Mouse (Mus musculus) layer of hippocampus, postnatal 36 days (tissue): Measurements from ENCODE around the gene Ttc28. TPM values are rescaled to one million over a fixed set of nuclear protein-coding genes. Genes with fewer than 3 reads are reported as not detected.

Source experiments
- DNase-seq, 2 experiments: peaks; one replicate each; pipeline ENCODE4 v3.0.0; 2022
- total RNA-seq, 2 experiments: library from RNA; stranded (reverse); gene quantifications; 2 replicates each; pipeline ENCODE4 v1.2.3; 2021

Gene Ttc28
- total RNA-seq, 2 experiments from 2014 or later, result 12.7 to 13.0 TPM

DNA sequence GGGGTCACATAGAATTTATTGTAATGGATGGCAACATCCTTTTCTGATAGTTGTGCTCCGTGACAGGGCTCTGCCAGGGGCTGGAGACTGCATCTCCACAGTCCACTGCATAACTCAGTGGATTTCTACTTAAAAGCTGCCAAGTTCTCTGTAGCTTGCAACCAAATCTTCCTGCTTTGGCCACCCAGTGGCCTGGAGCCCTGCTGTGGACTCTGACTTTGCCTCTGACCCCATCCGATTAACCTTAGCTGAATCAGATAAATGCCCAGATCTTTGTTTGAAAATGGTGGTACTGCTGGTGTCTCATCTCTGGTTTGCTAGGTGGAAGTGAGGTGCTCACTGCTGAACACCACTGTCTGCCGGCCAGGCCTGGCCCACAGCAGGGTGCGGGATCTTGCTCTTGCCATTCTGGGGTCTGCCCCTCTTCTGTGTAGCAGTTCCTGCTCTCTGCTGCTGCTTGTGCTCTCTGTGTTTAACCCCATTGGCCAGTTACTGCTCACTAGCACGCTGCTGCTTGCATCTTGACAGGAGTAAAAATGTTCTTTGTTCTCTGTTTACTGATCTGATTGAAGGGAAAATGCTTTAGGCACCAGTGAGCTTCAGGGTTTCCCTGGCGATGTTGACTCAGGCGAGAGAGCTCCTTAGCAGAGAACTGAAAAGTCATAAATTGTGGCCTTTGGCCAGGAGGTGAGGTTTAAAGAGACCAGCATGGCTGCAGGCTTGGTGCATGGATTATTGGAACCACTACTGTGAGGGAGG, 219.1 kb downstream of the Ttc28 start:
- DNase-seq, result no peak

DNA sequence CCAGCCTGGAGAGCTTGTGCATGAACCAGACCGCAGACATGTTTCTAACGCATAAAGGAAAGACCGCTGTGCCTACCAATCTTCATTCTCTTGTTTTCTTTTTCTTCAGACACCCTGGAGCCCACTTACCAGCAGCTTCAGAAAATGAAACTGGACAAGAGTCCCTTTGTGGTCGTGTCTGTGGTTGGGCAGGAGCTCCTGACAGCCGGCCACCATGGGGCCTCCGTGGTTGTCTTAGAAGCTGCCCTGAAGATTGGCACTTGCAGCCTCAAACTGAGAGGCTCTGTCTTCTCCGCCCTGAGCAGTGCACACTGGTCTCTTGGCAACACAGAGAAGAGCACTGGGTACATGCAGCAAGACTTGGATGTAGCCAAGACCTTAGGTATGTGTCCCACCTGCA, 221.0 kb downstream of the Ttc28 start:
- no peak for DNase-seq

DNA sequence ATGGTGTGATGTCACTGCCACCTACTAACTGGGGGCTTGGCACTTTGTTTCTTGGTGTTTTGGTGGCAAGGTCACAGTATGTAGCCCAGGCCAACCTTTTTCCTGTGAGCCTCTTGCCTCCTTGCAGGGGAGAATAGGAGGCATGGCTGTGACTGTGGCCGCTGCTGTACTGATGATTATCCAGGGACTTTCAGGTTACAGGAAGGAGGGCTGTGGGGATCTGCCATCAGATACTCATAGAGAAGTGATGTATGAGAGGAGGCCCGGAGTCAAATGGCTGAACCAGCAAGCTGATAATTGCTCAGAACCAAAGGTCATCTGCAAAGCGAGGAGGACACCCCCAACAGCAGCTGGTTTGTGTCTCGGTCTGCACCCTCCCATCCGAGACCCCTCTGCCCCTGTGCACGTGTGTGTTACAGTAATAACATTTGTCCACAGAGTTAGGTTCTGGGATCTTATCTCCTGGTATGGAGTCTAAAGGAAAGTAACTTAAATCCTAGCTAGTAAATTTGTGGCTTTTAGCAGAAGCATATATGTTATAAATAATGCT, 221.9 kb downstream of the Ttc28 start:
- DNase-seq, result no peak

DNA sequence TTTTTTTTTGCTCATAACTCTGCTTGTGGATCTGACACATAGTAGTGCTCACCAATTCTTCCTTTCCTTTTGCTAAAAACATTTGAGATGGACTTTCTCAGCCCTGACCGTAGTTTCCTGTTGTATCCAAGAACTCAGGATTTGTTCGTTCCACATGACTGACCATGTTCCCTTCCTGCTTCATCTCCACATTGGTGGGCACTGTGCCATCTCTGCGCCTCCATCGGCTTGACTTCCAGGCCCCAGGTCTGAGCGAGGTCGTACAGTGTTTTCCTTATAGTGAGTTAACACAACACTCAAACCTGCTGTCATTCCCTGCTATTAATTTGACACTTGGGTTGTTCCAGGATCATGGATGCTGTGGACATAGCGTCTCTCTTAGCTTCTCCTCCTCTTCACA, 225.2 kb downstream of the Ttc28 start:
- no peak for DNase-seq

DNA sequence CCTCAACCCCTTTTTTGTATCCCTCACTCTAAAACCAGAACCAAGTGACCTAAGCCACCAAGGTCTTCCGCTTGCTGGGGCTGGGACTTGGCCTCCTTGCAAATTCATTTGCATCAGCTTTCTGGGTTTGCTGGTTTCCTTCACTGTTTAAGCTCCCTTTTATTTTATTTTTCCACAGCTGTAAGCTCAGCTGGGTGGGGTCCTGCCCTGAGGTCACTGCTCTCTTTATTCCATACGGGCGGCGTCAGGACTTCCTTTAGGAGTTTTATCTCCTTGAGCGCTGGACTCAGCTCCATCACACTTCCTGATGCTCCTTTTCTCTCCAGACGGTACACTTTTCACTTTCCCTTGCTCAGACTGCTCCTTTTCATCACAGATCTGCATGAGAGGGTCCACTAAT, 231.8 kb downstream of the Ttc28 start:
- DNase-seq, result no peak

DNA sequence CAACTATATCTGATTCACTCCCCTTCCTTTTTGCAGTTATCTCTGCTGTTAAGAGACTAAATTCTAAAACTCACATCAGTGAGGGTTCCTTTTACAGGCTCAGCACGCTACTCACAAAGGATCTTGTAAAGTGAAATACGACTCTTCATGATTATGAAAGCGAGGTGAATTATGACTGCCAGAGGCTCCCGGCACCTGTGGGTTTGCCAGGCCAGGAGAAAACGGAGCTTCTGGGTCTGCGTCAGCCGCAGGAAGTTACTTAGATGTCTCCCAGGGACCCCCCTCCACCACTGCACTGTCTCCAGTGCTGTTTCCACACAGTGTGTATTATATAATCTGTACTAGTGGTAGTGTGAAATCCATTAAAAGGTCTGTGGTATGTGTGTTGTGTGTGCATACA, 233.6 kb downstream of the Ttc28 start:
- DNase-seq, result no peak

DNA sequence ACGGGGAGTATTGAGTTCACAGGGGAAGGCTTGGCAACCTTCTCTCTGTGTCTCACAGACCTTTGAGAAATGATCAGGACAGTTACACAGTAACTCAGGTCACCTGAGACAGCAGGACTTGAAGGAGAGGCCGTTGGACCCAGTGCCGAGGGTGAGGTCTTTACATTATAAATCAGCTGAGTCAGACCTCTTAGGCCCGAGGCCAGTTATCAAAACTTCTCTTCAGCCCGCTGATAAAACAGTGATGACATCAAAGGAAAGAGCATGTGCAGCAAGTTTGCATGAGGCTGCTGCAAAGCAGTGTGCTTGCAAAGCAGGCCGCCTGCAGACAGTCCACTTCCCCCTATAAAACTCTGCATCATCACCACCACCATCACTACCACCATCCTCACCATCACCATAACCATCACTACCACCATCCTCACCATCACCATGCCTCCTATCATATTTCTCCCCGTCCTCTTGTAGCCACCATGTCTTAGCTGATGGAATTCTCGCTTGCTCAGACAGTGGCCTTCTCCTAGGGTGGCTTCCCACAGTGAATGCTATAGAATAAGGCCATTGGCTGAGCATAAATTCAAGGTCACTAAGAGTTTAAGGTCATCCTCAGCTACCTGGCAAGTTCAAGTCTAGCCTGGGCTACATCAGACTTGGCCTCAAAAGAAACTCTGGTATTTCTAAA, 234.2 kb downstream of the Ttc28 start:
- no peak for DNase-seq

DNA sequence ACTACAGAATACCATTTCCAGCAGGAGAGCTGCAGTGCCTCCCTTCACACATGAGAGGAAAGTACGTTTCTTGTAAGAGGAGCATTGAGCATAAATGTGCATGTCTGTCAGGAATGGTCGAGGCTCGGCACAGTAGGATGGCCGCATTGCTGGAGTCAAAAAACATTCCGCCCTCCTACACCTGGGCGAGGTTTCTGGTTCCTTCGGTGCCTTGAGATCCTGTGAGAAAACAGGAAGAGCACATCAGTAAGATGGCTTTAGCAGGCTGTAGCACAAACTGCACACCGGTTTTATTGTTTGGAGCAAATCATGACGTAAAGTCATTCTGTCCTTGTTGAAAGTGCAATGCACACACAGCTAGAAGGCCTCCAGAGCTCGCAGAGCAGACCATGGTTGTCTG, 235.0 kb downstream of the Ttc28 start:
- no peak for DNase-seq

DNA sequence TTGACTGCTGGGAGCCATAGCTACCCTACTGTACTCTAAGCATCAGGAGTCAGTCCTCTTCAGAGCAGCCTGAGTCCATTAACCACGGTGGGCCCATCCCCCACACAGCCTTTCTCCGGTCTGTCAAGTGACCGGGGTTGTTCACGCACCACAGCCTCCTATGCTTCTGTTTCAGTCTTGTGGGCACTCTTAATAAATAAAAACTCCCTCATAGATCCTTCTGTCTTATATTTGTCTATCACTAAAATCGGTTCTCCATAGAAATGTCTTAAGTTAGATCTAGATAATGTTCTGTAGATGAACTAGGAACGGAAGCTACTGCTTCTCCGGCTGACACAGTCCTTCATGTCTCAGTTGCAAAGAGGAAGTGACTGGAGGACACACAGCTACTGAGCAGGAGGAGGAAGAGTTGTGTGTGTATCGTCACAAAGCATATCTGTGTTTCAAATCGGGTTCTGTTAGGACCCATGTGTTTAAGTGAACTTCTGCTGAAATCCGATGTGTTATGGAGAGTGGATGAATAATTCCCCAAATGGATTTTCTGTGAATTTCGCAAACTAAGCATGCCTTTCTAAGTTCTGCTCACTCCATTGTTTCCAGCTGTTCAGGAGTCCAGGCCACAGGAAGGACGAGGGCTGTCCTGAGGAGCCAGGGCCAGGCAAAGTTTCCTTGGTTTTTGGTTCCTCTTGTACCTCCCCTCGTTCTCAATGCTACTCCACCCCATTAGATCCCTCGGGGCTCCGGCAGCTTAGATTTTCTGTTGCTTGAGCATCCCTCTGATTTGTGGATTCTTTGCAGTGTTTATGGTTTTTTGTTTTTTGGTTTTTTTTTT, 236.1 kb downstream of the Ttc28 start:
- DNase-seq, result no peak

DNA sequence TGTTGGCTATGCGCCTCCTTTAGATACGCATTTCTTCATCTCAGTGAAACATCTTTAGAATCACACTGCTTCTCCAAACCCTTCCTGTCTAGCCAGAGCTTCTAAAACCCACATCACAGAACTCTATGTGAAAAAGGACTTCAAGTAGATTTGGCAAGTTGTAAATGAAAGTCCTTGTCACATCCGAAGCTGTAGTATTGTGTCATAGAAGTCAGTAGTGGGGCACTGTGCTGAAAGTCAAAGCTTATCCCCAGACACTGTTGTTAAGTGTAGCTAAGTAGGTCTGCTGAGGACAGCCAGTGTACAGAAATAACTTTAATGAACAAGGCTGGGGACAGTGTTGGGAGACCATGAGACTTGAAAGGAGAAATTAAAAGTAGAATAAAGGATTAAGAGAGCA, 240.2 kb downstream of the Ttc28 start:
- no peak for DNase-seq

DNA sequence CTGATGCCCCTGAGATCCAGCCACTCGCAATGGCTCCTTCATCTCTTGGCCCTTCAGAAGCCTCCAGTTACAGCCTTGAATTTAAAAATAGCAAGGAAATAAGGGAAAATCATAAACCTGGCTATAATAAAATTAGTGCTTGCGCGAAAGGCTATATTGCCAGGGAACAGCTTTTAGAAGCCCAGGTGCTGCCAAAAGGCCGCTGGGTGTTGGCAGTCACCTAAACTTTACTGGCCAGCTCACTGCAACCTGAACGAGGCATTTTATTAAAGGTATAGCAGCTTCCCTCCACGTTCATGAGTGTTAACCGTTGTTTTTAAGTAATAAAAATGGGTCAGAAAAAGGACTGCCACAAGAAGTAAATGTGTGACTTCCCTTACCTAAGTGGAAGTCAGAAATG, 240.7 kb downstream of the Ttc28 start:
- DNase-seq, result no peak

DNA sequence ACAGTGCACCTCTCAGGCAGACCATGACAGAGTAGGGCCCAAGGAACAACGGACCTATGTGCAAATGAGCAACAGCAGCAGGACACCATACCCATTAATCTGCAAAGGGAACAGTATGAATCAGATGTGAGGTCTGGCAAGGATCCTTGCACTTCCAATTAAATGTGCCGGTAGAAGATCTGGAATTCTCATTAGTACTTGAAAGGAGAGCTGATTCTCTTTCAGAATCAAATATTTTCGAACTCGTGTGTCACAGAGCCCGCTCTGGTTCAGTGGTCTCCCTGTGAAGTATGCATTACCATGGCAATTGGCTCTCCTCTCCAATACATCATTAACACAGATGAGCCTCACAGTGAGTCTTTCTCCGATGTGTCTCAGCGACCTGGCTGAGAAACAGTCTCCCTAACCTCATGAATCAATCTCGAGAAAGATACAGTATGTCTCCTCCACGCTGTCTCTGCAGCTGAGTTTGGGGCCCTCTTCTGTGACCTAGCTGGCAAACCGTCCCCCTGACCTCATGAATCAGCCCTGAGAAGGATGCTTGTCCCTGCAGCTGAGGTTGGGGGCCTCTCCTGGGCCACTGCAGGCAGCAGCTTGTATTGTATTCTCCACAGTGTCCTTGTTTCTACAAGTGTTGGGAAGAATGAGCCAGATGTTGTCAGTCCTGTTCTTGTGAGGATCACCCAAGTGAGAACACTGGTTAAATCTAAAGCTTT, 241.3 kb downstream of the Ttc28 start:
- DNase-seq, result no peak

DNA sequence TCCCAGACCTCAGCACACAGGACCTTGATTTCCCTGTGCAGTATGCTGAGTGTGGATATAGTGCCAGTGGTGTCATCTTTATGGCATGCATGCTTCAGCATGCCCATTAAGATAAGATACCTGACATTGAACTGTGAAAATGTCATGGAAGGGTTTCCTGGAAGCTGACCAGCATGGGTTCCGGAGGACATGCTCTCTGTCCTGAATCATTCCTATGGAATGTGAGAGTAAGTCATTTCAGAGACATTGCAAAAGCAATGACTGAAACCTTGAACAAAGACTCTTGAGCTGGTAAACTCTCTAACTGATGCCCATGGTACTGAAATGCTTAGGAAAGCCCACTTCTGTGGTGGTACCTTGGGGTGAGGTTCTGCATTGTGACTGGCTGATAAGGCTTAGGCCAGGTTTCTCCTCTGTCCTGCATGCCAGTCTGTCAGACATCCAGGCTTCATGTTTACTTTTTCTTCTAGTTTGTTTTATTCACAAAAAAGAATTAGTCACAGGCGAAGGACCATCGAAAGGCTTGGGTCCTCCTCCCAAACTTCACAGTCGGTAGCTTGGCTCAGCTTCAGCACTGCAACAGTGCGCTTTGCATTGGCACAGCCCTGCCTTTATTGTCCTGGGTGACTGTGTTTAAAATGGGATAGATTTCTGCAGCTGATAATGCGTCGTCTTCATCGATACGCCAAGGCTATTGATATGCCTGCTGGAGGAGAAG, 242.9 kb downstream of the Ttc28 start:
- DNase-seq, result no peak

DNA sequence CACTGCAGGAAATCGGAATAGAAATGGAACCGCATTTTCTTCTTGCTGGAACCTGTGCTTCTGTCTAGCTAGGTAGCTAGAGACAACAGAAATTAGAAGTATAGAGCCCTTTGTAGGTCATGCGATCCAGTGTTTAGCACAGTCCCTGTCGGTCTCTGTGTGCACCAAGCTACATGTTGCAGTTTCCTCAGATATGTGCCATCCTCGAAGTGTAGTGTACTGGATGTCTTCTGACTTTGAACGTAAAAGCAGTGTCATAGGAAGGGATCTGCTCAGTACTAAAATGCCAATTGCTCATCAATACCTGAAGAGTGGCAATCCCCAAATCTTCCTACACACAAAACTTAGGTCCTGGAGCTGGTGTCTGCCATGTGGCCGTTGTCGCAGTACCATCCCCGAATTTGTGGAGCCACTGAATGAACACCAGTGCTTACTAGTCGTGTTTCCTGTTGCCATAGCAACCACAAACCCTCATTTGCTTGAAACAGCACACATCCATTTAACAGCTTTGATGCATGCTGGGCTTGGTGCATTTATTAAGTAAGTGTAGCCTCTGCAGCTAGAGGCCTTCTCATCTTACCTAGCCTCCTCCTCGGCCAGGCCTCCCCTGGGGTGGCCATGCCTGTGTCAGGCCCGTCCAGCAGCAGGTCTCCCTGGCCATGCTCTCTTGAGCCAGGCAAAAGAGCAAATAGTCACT, 243.6 kb downstream of the Ttc28 start:
- DNase-seq, result no peak

DNA sequence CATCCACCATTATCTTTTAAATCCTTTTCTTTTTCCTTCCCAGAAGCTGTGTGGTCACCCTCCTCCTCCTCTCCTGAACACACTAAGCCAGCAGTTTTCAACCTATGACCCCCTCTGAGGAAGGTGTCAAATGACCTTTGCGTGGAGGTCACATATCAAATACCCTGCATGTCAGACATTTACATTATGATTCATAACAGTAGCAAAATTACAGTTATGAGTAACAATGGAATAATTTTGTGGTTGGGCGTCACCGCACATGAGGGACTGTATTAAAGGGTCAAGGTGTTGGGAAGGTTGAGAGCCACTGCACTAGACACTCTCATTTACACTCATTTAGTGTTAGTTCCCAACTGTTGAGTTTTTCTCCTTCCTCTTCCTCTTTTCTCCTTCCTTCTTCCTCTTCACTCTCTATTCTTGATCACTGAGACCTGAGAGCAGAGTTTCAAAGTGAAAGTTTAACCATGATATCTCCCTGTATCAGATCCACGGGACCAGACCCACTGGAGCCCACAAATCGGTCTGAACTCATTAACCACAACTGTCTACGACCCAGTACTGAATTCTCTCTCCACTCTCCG, 245.1 kb downstream of the Ttc28 start:
- no peak for DNase-seq

DNA sequence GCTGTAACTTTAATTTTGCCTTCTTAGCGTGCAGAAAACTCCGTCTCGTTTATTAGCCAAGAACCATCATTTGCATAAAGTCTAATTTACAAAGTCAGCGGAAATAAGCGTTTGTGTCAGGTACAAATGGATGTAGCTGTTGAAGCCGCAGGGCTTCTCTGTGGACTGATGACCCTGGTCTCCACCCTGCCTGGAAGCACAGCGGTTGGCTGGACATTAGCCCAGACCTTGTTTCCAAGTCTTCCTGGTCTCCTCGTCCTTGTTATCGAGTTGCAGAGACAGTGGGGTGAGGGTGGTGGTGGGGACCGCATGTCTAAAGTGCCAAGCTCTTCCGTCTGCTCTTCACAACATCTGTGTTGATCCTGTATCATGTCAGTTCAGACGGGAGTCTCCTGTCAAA, 246.1 kb downstream of the Ttc28 start:
- DNase-seq, result no peak

DNA sequence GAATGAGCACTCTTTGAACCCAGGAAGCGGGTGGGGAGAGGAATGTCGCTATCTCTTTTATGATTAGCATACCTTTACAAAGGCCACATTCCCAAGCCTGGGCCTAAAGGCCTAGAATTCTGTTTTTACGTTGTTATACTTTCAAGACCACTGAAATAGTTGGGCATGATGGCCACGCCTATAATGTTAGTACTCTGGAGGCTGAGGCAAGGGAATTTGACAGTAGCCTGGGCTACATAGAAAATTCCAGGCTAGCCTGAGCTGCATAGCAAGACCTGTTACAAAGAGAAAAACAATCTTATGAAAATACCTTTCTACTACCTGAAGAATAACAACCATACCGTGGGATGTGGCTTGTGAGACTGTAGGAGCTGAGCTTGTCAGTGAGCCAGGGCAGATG, 248.2 kb downstream of the Ttc28 start:
- DNase-seq, result no peak

DNA sequence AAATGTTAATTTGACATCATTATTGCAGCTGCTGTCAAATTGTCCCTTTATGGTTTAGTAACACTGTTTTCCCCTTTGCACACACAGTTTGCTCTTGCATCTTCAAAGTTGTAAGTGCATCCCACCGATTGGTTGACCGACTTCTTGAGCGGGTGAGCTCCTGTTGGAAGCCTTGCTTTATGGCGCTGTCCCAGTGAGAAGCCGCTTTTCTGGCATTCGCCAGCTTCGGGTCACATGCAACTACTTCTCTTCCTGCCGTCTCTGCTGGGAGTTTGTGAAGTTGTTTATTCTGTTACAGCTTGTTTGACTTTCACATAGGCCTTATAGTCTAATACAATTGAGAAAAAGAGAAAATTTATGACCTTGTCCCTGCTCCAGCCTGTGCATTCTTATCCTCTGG, 250.5 kb downstream of the Ttc28 start:
- no peak for DNase-seq

DNA sequence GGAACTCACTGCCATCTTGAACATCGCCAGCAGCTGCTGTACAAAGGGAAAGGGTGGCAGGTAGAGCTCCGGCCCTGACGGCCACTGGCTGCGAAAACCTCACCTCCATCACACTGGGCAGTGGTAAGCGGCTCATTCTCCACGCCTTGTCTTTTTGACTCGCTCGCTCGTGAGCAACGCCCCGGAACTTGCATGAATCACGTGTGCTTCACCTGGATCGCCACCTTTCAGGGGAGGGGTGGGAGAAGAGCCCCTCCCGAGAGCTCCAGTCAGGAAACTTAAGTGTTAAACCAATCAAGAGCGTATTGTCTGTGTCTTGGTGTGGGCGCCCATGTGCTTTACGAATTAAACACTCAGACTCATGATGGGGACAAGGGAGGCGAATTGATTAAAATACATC, 252.0 kb downstream of the Ttc28 start:
- no peak for DNase-seq

DNA sequence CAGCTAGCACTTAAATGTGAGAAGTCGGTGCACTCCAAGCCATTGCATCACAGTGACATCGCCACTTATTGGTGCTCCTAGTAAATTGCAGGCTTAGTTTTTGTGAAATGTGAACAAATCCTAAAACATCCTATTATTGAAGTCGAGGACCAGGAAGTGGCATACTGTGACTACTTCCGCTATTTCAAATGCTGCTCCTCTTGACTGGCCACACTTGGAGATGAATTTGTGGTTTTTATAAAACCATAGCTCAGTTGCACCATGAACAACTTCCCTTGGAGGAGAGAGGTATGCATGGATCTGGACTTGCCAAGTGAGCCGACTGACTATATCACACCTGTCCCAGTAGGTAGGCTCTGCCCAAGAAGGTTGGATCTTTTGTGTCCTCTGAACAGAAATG, 253.5 kb downstream of the Ttc28 start:
- DNase-seq, result no peak

DNA sequence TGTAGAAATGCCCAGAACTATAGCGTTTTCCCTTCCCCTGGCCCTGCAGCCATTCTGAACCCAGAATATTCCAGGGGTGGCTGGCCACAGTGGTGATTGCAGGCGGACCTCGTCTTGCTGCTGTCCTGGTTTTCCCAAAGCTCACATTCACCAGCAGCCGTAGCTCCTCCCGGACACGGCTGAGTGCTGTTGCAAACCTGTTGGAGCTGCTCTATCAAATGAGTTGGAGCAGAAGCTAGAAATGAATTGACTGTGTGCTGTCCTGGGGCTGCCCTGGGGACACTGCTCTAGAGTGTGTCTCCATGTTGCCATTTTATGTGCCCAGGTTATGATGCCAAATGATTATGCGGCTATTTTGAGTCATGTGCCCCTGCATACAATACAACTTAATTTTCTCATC, 254.2 kb downstream of the Ttc28 start:
- DNase-seq, result no peak
